Mouse (Mus musculus): ENCODE results near the gene Apba2.

DNA sequence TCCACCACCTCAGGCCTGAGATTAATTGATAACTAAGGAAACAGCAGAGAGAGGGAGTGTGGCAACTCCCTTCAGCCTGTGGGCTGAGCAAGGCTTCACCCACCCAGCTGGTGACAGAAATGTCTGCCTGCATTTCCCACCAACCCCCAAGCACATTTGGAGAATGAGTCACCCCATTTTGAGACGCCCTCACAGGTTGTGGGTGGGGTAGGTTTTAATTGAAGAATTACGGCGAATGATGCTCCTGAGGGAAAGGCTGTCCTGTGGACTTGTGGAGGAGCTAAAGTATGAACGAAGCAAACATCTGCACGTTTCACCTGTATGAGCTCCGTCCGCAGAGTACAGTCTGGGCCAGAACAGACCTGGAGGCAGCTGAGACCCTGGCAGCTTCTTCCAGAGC is 250.6 kb downstream of the Apba2 start:
- TF ChIP-seq POLR2A (IDR thresholded peaks at IDR 0.05; ENCODE audit: borderline replicate concordance, control insufficient read depth, low read depth, low read length): no peak
- no peak for TF ChIP-seq CTCF (IDR thresholded peaks at IDR 0.05; ENCODE audit: control insufficient read depth, insufficient read depth, low read length)

Data from bone marrow, adult 2 months (tissue).